Mouse (Mus musculus): Measurements from ENCODE around the gene Zcwpw1. TPM values are rescaled to one million over a fixed set of nuclear protein-coding genes. Genes with fewer than 3 reads are reported as not detected.
"Not testable (repeated sequence)": the region's sequence is repeated elsewhere in the genome, so short reads cannot be mapped to it uniquely, and the experiment has no call there.

Zcwpw1 gene
- polyA plus RNA-seq, 1 experiment, result 5.0 TPM

DNA sequence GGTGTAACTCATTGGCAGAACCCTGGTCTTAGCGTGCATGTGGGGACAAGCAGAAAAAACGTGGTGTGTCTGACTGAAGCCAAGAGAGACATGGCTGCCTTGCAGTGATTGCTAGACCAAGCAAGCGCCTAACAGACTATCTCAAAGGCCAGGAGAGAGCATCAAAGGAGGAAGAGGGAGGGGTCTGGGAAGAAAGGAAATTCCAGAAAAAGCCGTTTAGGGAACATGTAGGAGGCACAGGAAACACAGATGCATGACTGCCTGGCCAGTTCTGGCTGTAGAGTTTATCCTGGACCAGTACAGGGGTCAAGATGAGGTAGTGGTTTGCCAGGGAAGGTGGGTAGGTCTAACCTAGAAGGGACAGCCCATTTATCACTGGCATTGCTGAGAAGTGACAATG is 45.9 kb downstream of the Zcwpw1 start:
- no peak for DNase-seq (ENCODE audit: low spot score)

DNA sequence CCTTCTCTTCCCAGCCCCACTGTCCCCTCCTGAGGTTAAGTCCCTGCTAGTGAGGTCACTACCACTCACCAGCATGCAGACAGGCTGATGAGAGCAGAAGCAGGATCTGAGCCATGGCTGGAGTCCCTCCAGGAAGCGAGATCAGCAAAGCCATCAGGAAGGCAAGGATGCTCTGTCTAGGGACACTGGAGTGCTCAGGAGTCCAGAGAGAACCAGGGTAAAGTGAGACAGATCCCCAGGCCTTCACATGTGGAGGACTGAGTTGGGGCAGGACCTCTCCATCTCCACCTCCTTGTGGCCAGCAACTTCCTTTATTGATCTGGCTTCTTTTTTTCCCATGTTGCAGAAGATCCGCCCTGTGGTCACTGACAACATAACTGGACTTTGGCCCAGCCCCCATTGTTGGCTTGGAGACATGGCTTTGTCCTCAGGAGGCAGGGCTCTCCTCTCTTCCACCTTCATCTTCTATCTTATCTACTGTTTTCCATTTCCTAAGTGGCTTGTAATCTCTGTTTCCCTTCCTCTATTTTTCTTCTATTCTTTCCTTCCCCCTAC is 48.4 kb downstream of the Zcwpw1 start, which contains the start of gene Pilra:
TSS of gene Pilra (minus strand) at position 316 of the 555 bp plus-strand sequence.
- not testable (repeated sequence) for DNase-seq (ENCODE audit: low spot score)

DNA sequence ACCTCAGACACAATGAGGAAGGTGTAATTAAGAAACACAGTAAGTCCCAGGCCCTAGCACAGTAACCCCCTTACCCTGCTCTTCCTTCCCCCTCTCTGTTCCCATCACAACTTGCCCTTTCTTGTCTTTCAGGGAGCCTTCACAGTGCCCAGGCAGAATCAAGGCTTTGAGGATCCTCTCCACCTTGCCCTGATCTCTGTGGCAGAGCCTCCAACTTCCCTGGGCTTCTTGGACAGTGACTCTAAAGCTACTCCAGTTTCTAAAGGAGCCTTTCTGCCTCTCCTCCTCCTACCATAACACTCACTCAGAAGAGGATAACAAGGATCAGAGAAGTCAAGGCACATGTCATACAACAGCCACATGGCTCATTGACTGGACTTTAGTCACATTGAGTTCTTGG is 49.0 kb downstream of the Zcwpw1 start:
- DNase-seq (ENCODE audit: low spot score), result no peak

DNA sequence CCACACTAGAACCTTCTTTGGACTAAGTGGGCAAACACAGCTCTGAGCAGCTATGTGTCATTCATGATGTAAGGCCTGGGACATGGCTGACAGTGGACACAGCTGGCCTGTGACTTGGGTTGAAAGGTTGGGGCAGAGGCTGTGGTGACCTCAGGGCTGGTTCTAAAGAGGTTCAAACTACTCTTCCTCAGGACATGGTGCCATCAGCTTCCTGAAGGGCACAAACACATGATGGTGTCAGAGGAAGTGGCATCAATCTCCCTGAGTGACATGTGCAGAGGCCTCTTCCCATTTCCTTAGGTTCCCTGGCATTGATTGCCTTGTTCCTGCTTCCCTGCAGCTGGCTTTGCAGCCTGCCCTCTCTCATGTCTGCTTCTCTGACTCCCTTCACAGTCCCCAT is 49.5 kb downstream of the Zcwpw1 start:
- not testable (repeated sequence) for DNase-seq (ENCODE audit: low spot score)

DNA sequence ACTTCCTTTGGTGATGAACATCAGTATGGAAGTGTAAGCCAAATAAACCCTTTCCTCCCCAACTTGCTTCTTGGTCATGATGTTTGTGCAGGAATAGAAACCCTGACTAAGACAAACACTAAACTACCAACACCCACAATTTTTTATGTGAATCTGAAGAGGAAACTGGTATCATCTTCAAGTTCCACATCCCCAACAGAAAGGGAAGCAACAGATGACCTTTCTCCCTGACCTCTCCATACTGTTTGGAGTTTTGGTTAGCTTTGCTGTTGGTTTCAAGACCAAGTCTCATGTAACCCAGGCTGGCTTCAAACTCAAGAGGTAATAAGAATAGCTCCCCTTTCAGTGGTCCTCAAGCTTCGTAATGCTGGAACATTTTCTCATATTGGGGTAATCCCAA is 62.7 kb downstream of the Zcwpw1 start:
- not testable (repeated sequence) for DNase-seq (ENCODE audit: low spot score)

DNA sequence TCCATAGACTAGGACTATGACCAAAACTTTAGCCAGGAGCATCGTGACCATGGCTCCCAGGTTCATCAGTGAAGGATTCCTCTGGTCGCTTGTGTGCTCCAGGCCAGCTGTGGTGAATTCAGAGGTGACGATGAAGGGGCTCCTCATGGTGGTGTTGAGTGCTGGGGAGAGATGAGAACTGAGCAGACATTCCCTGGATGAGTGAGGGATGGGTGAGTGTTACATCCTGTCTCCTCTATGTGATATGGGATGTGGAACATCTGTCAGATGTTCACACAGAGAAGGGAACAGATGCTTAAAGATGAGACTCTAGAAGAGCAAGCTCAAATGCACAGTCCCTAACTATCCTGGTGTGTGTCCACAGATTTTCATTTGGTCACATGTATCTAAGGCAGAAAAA is 67.3 kb downstream of the Zcwpw1 start:
- not testable (repeated sequence) for DNase-seq (ENCODE audit: low spot score)

DNA sequence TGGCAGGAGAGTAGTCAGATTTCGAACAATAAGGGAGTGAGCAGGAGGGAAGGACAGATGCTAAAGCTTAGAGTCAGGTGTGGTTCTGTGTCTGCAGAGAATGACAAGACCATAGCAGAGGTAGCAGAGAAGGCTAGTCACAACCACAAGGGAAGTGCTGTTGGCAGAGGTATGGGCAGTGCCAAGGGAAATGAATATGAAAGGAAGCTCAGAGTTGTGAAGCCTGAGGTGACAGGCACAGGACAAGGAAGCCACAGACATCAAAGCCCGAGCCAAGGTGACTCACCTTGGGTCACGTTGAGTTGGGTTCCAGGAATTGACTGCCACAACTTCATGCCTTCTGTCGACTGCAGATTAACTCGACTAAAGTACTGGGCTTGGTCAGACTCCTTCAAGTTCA is 69.3 kb downstream of the Zcwpw1 start:
- DNase-seq (ENCODE audit: low spot score), result not testable (repeated sequence)

DNA sequence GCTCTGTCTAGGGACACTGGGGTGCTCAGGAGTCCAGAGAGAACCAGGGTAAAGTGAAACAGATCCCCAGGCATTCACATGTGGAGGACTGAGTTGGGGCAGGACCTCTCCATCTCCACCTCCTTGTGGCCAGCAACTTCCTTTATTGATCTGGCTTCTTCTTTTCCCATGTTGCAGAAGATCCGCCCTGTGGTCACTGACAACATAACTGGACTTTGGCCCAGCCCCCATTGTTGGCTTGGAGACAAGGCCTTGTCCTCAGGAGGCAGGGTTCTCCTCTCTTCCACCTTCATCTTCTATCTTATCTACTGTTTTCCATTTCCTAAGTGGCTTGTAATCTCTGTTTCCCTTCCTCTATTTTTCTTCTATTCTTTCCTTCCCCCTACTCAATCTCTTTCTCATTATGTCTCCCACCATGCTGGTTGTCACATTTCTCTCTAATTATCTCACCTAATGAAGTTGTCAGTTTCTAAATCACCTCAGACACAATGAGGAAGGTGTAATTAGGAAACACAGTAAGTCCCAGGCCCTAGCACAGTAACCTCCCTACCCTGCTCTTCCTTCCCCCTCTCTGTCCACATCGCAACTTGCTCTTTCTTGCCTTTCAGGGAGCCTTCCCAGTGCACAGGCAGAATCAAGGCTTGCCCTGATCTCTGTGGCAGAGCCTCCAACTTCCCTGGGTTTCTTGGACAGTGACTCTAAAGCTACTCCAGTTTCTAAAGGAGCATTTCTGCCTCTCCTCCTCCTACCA is 70.5 kb downstream of the Zcwpw1 start, which contains the start of gene Pilrb1:
TSS of gene Pilrb1 (minus strand) at position 147 of the 751 bp plus-strand sequence.
- not testable (repeated sequence) for DNase-seq (ENCODE audit: low spot score)

DNA sequence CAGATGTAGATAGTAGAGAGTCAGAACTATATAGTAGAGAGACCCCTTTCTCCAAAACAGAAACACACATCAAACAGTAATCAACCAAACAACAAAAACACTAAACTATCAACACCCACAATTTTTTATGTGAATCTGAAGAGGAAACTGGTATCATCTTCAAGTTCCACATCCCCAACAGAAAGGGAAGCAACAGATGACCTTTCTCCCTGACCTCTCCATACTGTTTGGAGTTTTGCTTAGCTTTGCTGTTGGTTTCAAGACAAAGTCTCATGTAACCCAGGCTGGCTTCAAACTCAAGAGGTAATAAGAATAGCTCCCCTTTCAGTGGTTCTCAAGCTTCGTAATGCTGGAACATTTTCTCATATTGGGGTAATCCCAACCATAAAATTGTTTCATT is 76.4 kb downstream of the Zcwpw1 start:
- DNase-seq (ENCODE audit: low spot score), result not testable (repeated sequence)

DNA sequence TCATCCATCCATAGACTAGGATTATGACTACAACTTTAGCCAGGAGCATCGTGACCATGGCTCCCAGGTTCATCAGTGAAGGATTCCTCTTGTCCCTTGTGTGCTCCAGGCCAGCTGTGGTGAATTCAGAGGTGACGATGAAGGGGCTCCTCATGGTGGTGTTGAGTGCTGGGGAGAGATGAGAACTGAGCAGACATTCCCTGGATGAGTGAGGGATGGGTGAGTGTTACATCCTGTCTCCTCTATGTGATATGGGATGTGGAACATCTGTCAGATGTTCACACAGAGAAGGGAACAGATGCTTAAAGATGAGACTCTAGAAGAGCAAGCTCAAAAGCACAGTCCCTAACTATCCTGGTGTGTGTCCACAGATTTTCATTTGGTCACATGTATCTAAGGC is 81.0 kb downstream of the Zcwpw1 start:
- DNase-seq (ENCODE audit: low spot score), result not testable (repeated sequence)

DNA sequence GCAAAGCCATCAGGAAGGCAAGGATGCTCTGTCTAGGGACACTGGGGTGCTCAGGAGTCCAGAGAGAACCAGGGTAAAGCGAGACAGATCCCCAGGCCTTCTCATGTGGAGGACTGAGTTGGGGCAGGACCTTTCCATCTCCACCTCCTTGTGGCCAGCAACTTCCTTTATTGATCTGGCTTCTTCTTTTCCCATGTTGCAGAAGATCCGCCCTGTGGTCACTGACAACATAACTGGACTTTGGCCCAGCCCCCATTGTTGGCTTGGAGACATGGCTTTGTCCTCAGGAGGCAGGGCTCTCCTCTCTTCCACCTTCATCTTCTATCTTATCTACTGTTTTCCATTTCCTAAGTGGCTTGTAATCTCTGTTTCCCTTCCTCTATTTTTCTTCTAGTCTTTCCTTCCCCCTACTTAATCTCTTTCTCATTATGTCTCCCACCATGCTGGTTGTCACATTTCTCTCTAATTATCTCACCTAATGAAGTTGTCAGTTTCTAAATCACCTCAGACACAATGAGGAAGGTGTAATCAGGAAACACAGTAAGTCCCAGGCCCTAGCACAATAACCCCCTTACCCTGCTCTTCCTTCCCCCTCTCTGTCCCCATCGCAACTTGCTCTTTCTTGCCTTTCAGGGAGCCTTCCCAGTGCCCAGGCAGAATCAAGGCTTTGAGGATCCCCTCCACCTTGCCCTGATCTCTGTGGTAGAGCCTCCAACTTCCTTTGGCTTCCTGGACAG is 84.2 kb downstream of the Zcwpw1 start, which contains the start of gene Pilrb2:
TSS of gene Pilrb2 (minus strand) at position 172 of the 737 bp plus-strand sequence.
- not testable (repeated sequence) for DNase-seq (ENCODE audit: low spot score)

Other genes starting within 250 kb of the Zcwpw1 start
- 0.06 TPM in 1 of 2 replicates, not detected in the other for gene Actl6b, start 234.3 kb upstream of the Zcwpw1 start, polyA plus RNA-seq (2012; rRNA removed)
- gene Tfr2, start 218.0 kb upstream of the Zcwpw1 start, polyA plus RNA-seq (2012; rRNA removed), result 0.48 and 0.68 TPM in 2 replicates
- 30.9 and 38.7 TPM in 2 replicates for gene Mospd3, start 186.7 kb upstream of the Zcwpw1 start, polyA plus RNA-seq (2012; rRNA removed)
- gene Pcolce, start 174.0 kb upstream of the Zcwpw1 start, polyA plus RNA-seq (2012; rRNA removed), result 305 and 309 TPM in 2 replicates
- gene Fbxo24, start 158.8 kb upstream of the Zcwpw1 start, polyA plus RNA-seq (2012; rRNA removed), result 0.81 and 0.94 TPM in 2 replicates
- gene Lrch4, start 158.7 kb upstream of the Zcwpw1 start, polyA plus RNA-seq (2012; rRNA removed), result 17.4 and 19.6 TPM in 2 replicates
- 22.7 and 24.6 TPM in 2 replicates for gene Gm20605, start 158.6 kb upstream of the Zcwpw1 start, polyA plus RNA-seq (2012; rRNA removed)
- 41.4 and 41.6 TPM in 2 replicates for gene Sap25, start 146.5 kb upstream of the Zcwpw1 start, polyA plus RNA-seq (2012; rRNA removed)
- gene Irs3, start 142.1 kb upstream of the Zcwpw1 start, polyA plus RNA-seq (2012; rRNA removed), result 1.2 and 1.4 TPM in 2 replicates
- gene Agfg2, start 103.1 kb upstream of the Zcwpw1 start, polyA plus RNA-seq (2012; rRNA removed), result 24.7 and 25.4 TPM in 2 replicates
- gene Nyap1, start 46.2 kb upstream of the Zcwpw1 start, polyA plus RNA-seq (2012; rRNA removed), result 6.7 and 7.6 TPM in 2 replicates
- gene Tsc22d4, start 42.1 kb upstream of the Zcwpw1 start, polyA plus RNA-seq (2012; rRNA removed), result 68.8 and 109 TPM in 2 replicates
- 20.1 and 26.6 TPM in 2 replicates for gene Ppp1r35, start 8.9 kb upstream of the Zcwpw1 start, polyA plus RNA-seq (2012; rRNA removed)
- 33.9 and 39.3 TPM in 2 replicates for gene Mepce, start 143 bp upstream of the Zcwpw1 start, polyA plus RNA-seq (2012; rRNA removed)
- 26.0 and 31.2 TPM in 2 replicates for gene Pilra, start 48.5 kb downstream of the Zcwpw1 start, polyA plus RNA-seq (2012; rRNA removed)
- gene Pilrb1, start 70.3 kb downstream of the Zcwpw1 start, polyA plus RNA-seq (2012; rRNA removed), result 3.6 and 5.3 TPM in 2 replicates
- gene Pilrb2, start 84.0 kb downstream of the Zcwpw1 start, polyA plus RNA-seq (2012; rRNA removed), result 3.2 and 4.2 TPM in 2 replicates
- gene Cyp3a13, start 133.8 kb downstream of the Zcwpw1 start, polyA plus RNA-seq (2012; rRNA removed), result 0.56 TPM in 2 replicates
- gene Gjc3, start 175.3 kb downstream of the Zcwpw1 start, polyA plus RNA-seq (2012; rRNA removed), result 1.0 and 1.5 TPM in 2 replicates
- 2.1 and 2.9 TPM in 2 replicates for gene Azgp1, start 193.7 kb downstream of the Zcwpw1 start, polyA plus RNA-seq (2012; rRNA removed)
- gene Smok3a, start 233.5 kb downstream of the Zcwpw1 start, polyA plus RNA-seq (2012; rRNA removed), result not detected in 2 replicates
- gene Smok3b, start 233.6 kb downstream of the Zcwpw1 start, polyA plus RNA-seq (2012; rRNA removed), result not detected in 2 replicates

Measured in urinary bladder, adult 2 months (tissue).